ENCODE assay signal across 17 mouse cellular contexts in genomic region chr13:37942887-37943331, GRCm38 (mm10). TPM values are rescaled to one million over a fixed set of nuclear protein-coding genes. Genes with fewer than 3 reads are reported as not detected.
DNase-seq lines count a peak whose midpoint lies in the region; ATAC-seq lines count a peak whose summit lies in the region.
"Had no signal": no experiment of that assay in that cellular context is flagged by ENCODE, and none has a peak within 500 bp of the region (broad histone marks: within the 10 kb centered on the region; RNA-seq: fewer than 3 reads in every experiment).

No protein-coding gene starts in this region.

- H3K4me1 ChIP-seq in limb, embryonic 12.5 days (replicated peaks): peaks cover 3% of the 10 kb centered on the region; the same call in 1 of the 2 replicates
- no peaks in the 10 kb centered on the region for H3K4me1 ChIP-seq in limb, embryonic 10.5 days
- H3K4me1 ChIP-seq in intestine, embryonic 16.5 days (ENCODE audit: control insufficient read depth, insufficient read depth, low read length): peaks cover 24% of the 10 kb centered on the region
- H3K4me1 ChIP-seq in liver, embryonic 15.5 days (replicated peaks): peaks cover 32% of the 10 kb centered on the region

- no peak for ATAC-seq in limb, embryonic 12.5 days (ENCODE audit: insufficient number of reproducible peaks, insufficient read depth, low FRiP score, low TSS enrichment, low read depth)
- no peak for ATAC-seq in intestine, embryonic 16.5 days
- ATAC-seq in liver, embryonic 15.5 days (ENCODE audit: insufficient read depth): no peak
- ATAC-seq: forebrain, embryonic 14.5 days had no signal

- H3K9ac ChIP-seq in limb, embryonic 12.5 days (replicated peaks): no peak overlapping the region
- H3K9ac ChIP-seq in intestine, embryonic 16.5 days (ENCODE audit: low read depth, low read length): no peak overlapping the region
- no peak overlapping the region for H3K9ac ChIP-seq in liver, embryonic 15.5 days

- DNase-seq in limb, embryonic 10.5 days (ENCODE audit: low spot score): no peak
- peak; percentile 56 for DNase-seq in kidney, postnatal 10 days
- DNase-seq in right cerebral cortex, postnatal 10 days (ENCODE audit: low spot score in 2 of 2): no peak
- DNase-seq in thymus, postnatal 36 days: no peak
- DNase-seq in cerebellum, adult 18-20 months: no peak
- DNase-seq: adrenal gland, postnatal 10 days; cerebellum, postnatal 25 days; gastrocnemius, postnatal 14 days; heart, postnatal 36 days; layer of hippocampus, adult 9-11 months; lung, postnatal 4 days; midbrain, embryonic 14.5 days had no signal

- no peak overlapping the region for H3K4me2 ChIP-seq in limb, embryonic 12.5 days
- H3K4me2 ChIP-seq in intestine, embryonic 16.5 days (ENCODE audit: low read depth, low read length): no peak overlapping the region
- no peak overlapping the region for H3K4me2 ChIP-seq in liver, embryonic 15.5 days
- H3K4me2 ChIP-seq: heart, embryonic 11.5 days had no signal

- H3K4me3 ChIP-seq in limb, embryonic 12.5 days (replicated peaks): no peak overlapping the region
- H3K4me3 ChIP-seq in limb, embryonic 10.5 days: no peak overlapping the region
- no peak overlapping the region for H3K4me3 ChIP-seq in intestine, embryonic 16.5 days (ENCODE audit: low read length)
- no peak overlapping the region for H3K4me3 ChIP-seq in liver, embryonic 15.5 days (replicated peaks)

- H3K36me3 ChIP-seq in limb, embryonic 12.5 days: peaks cover 21% of the 10 kb centered on the region
- H3K36me3 ChIP-seq in limb, embryonic 10.5 days: peaks cover 12% of the 10 kb centered on the region
- H3K36me3 ChIP-seq in intestine, embryonic 16.5 days (ENCODE audit: control insufficient read depth, insufficient read depth, low read length): peaks cover 3% of the 10 kb centered on the region
- peaks cover 37% of the 10 kb centered on the region for H3K36me3 ChIP-seq in liver, embryonic 15.5 days (replicated peaks)

- 0 out of 2 replicates have a peak overlapping the region, but pooled peaks have one; percentile 3 for H3K27ac ChIP-seq in limb, embryonic 12.5 days
- no peak overlapping the region for H3K27ac ChIP-seq in limb, embryonic 10.5 days
- peak overlapping the region; percentile 27; the same call in 1 of the 2 replicates for H3K27ac ChIP-seq in intestine, embryonic 16.5 days (ENCODE audit: low read length)
- peak overlapping the region; percentile 72 for H3K27ac ChIP-seq in liver, embryonic 15.5 days (replicated peaks)

- no peaks in the 10 kb centered on the region for H3K27me3 ChIP-seq in limb, embryonic 12.5 days
- no peaks in the 10 kb centered on the region for H3K27me3 ChIP-seq in limb, embryonic 10.5 days (ENCODE audit: low read depth, poor library complexity, severe bottlenecking)
- H3K27me3 ChIP-seq in intestine, embryonic 16.5 days (replicated peaks; ENCODE audit: control insufficient read depth, insufficient read depth, low read length): no peaks in the 10 kb centered on the region
- no peaks in the 10 kb centered on the region for H3K27me3 ChIP-seq in liver, embryonic 15.5 days

- 54% methylated on average over 4 of the region's 4 CpGs for WGBS in limb, embryonic 12.5 days
- 73% methylated on average over 4 of the region's 4 CpGs for WGBS in limb, embryonic 10.5 days
- 51% methylated on average over 4 of the region's 4 CpGs for WGBS in intestine, embryonic 16.5 days
- 68% methylated on average over 4 of the region's 4 CpGs for WGBS in liver, embryonic 15.5 days (ENCODE audit: insufficient replicate concordance)

- H3K9me3 ChIP-seq in limb, embryonic 12.5 days: no peaks in the 10 kb centered on the region
- H3K9me3 ChIP-seq in limb, embryonic 10.5 days (replicated peaks): no peaks in the 10 kb centered on the region
- H3K9me3 ChIP-seq in intestine, embryonic 16.5 days (ENCODE audit: control insufficient read depth, low read length): no peaks in the 10 kb centered on the region
- H3K9me3 ChIP-seq in liver, embryonic 15.5 days (replicated peaks): no peaks in the 10 kb centered on the region

RNA-seq across cellular contexts. Expression of gene Ssr1, which starts 51.1 kb away (rescaled TPM):
- polyA plus RNA-seq in limb, embryonic 12.5 days (2016; fragmentation: Nextera tagmentation; extraction: Ambion mirVana): 128 and 134 TPM in 2 replicates
- 103 and 114 TPM in 2 replicates for polyA plus RNA-seq in limb, embryonic 10.5 days (2016; fragmentation: Nextera tagmentation; extraction: Ambion mirVana)
- 126 and 129 TPM in 2 replicates for polyA plus RNA-seq in intestine, embryonic 16.5 days (2015; fragmentation: Nextera tagmentation; extraction: Ambion mirVana)
- 55.3 and 78.9 TPM in 2 replicates for polyA plus RNA-seq in liver, embryonic 15.5 days (2015; fragmentation: Nextera tagmentation; extraction: Ambion mirVana)
